Mouse (Mus musculus): Measurements from ENCODE around the gene Tnip3. TPM values are rescaled to one million over a fixed set of nuclear protein-coding genes. Genes with fewer than 3 reads are reported as not detected.

Tnip3 gene
- polyA plus RNA-seq, 1 experiment = not detected

GRCm38 (mm10) chr6:65540138-65540537 is 15.0 kb downstream of the Tnip3 start:
- no peaks in the 10 kb centered on the region for H3K27me3 ChIP-seq (ENCODE audit: control insufficient read depth, insufficient read depth, low read length, poor library complexity, severe bottlenecking)
- no peak overlapping the region for H3K9ac ChIP-seq (ENCODE audit: low read depth, poor library complexity, severe bottlenecking)
- no peak overlapping the region for H3K4me3 ChIP-seq (ENCODE audit: low read depth, low read length)
- no peaks in the 10 kb centered on the region for H3K36me3 ChIP-seq (ENCODE audit: control insufficient read depth, insufficient read depth, low read length, poor library complexity, severe bottlenecking)
- H3K9me3 ChIP-seq (replicated peaks; ENCODE audit: control insufficient read depth, insufficient read depth, low read length, poor library complexity, severe bottlenecking) = no peaks in the 10 kb centered on the region
- no peak overlapping the region for H3K27ac ChIP-seq (ENCODE audit: insufficient read depth, low read length)
- no peaks in the 10 kb centered on the region for H3K4me1 ChIP-seq (ENCODE audit: control insufficient read depth, insufficient read depth, low read length)
- TF ChIP-seq POLR2A (IDR thresholded peaks at IDR 0.05; ENCODE audit: insufficient read depth, low read length) (no peak), CTCF (IDR thresholded peaks at IDR 0.05; ENCODE audit: low read depth, low read length) (no peak), EP300 (IDR thresholded peaks at IDR 0.05; ENCODE audit: insufficient read depth, low read depth, low read length) (no peak)

- Histone ChIP-seq H3K36me3 (ENCODE audit: control insufficient read depth, insufficient read depth, low read length, poor library complexity, severe bottlenecking) (no peaks in the 10 kb centered on the region), H3K9ac (ENCODE audit: low read depth, poor library complexity, severe bottlenecking) (no peak overlapping the region), H3K4me3 (ENCODE audit: low read depth, low read length) (no peak overlapping the region), H3K9me3 (replicated peaks; ENCODE audit: control insufficient read depth, insufficient read depth, low read length, poor library complexity, severe bottlenecking) (no peaks in the 10 kb centered on the region), H3K27ac (ENCODE audit: insufficient read depth, low read length) (no peak overlapping the region), H3K4me1 (ENCODE audit: control insufficient read depth, insufficient read depth, low read length) (no peaks in the 10 kb centered on the region), H3K27me3 (ENCODE audit: control insufficient read depth, insufficient read depth, low read length, poor library complexity, severe bottlenecking) (no peaks in the 10 kb centered on the region)
- TF ChIP-seq EP300 (IDR thresholded peaks at IDR 0.05; ENCODE audit: insufficient read depth, low read depth, low read length) (no peak), POLR2A (IDR thresholded peaks at IDR 0.05; ENCODE audit: insufficient read depth, low read length) (no peak), CTCF (IDR thresholded peaks at IDR 0.05; ENCODE audit: low read depth, low read length) (no peak)
These were observed 16.0 kb downstream of the Tnip3 start for GRCm38 (mm10) chr6:65541094-65541493.

- Histone ChIP-seq H3K4me1 (ENCODE audit: control insufficient read depth, insufficient read depth, low read length) (no peaks in the 10 kb centered on the region), H3K9me3 (replicated peaks; ENCODE audit: control insufficient read depth, insufficient read depth, low read length, poor library complexity, severe bottlenecking) (no peaks in the 10 kb centered on the region), H3K27ac (ENCODE audit: insufficient read depth, low read length) (no peak overlapping the region), H3K9ac (ENCODE audit: low read depth, poor library complexity, severe bottlenecking) (no peak overlapping the region), H3K4me3 (ENCODE audit: low read depth, low read length) (no peak overlapping the region), H3K27me3 (ENCODE audit: control insufficient read depth, insufficient read depth, low read length, poor library complexity, severe bottlenecking) (no peaks in the 10 kb centered on the region), H3K36me3 (ENCODE audit: control insufficient read depth, insufficient read depth, low read length, poor library complexity, severe bottlenecking) (no peaks in the 10 kb centered on the region)
- no peak for TF ChIP-seq EP300 (IDR thresholded peaks at IDR 0.05; ENCODE audit: insufficient read depth, low read depth, low read length)
- no peak for TF ChIP-seq POLR2A (IDR thresholded peaks at IDR 0.05; ENCODE audit: insufficient read depth, low read length)
- no peak for TF ChIP-seq CTCF (IDR thresholded peaks at IDR 0.05; ENCODE audit: low read depth, low read length)
These were observed 17.3 kb downstream of the Tnip3 start for GRCm38 (mm10) chr6:65542391-65542790.

- no peak overlapping the region for H3K27ac ChIP-seq (ENCODE audit: insufficient read depth, low read length)
- no peak overlapping the region for H3K4me3 ChIP-seq (ENCODE audit: low read depth, low read length)
- no peaks in the 10 kb centered on the region for H3K27me3 ChIP-seq (ENCODE audit: control insufficient read depth, insufficient read depth, low read length, poor library complexity, severe bottlenecking)
- no peaks in the 10 kb centered on the region for H3K9me3 ChIP-seq (replicated peaks; ENCODE audit: control insufficient read depth, insufficient read depth, low read length, poor library complexity, severe bottlenecking)
- H3K9ac ChIP-seq (ENCODE audit: low read depth, poor library complexity, severe bottlenecking) = no peak overlapping the region
- TF ChIP-seq POLR2A (IDR thresholded peaks at IDR 0.05; ENCODE audit: insufficient read depth, low read length) = no peak
- TF ChIP-seq EP300 (IDR thresholded peaks at IDR 0.05; ENCODE audit: insufficient read depth, low read depth, low read length) = no peak
- no peak for TF ChIP-seq CTCF (IDR thresholded peaks at IDR 0.05; ENCODE audit: low read depth, low read length)
- H3K4me1 ChIP-seq (ENCODE audit: control insufficient read depth, insufficient read depth, low read length) = no peaks in the 10 kb centered on the region
- no peaks in the 10 kb centered on the region for H3K36me3 ChIP-seq (ENCODE audit: control insufficient read depth, insufficient read depth, low read length, poor library complexity, severe bottlenecking)
These were observed 17.8 kb downstream of the Tnip3 start for GRCm38 (mm10) chr6:65542913-65543312.

GRCm38 (mm10) chr6:65563887-65564656 is 39.0 kb downstream of the Tnip3 start:
- Histone ChIP-seq H3K4me1 (ENCODE audit: control insufficient read depth, insufficient read depth, low read length) (no peaks in the 10 kb centered on the region), H3K36me3 (ENCODE audit: control insufficient read depth, insufficient read depth, low read length, poor library complexity, severe bottlenecking) (no peaks in the 10 kb centered on the region), H3K27me3 (ENCODE audit: control insufficient read depth, insufficient read depth, low read length, poor library complexity, severe bottlenecking) (no peaks in the 10 kb centered on the region), H3K4me3 (ENCODE audit: low read depth, low read length) (no peak overlapping the region), H3K27ac (ENCODE audit: insufficient read depth, low read length) (no peak overlapping the region), H3K9me3 (replicated peaks; ENCODE audit: control insufficient read depth, insufficient read depth, low read length, poor library complexity, severe bottlenecking) (no peaks in the 10 kb centered on the region; the same call in 1 of the 2 replicates), H3K9ac (ENCODE audit: low read depth, poor library complexity, severe bottlenecking) (no peak overlapping the region)
- TF ChIP-seq EP300 (IDR thresholded peaks at IDR 0.05; ENCODE audit: insufficient read depth, low read depth, low read length) = no peak
- TF ChIP-seq CTCF (IDR thresholded peaks at IDR 0.05; ENCODE audit: low read depth, low read length) = no peak
- no peak for TF ChIP-seq POLR2A (IDR thresholded peaks at IDR 0.05; ENCODE audit: insufficient read depth, low read length)

GRCm38 (mm10) chr6:65564657-65565039 is 39.5 kb downstream of the Tnip3 start:
- Histone ChIP-seq H3K4me3 (ENCODE audit: low read depth, low read length) (no peak overlapping the region), H3K27me3 (ENCODE audit: control insufficient read depth, insufficient read depth, low read length, poor library complexity, severe bottlenecking) (no peaks in the 10 kb centered on the region), H3K9me3 (replicated peaks; ENCODE audit: control insufficient read depth, insufficient read depth, low read length, poor library complexity, severe bottlenecking) (no peaks in the 10 kb centered on the region; the same call in 1 of the 2 replicates), H3K4me1 (ENCODE audit: control insufficient read depth, insufficient read depth, low read length) (no peaks in the 10 kb centered on the region), H3K9ac (ENCODE audit: low read depth, poor library complexity, severe bottlenecking) (no peak overlapping the region), H3K36me3 (ENCODE audit: control insufficient read depth, insufficient read depth, low read length, poor library complexity, severe bottlenecking) (no peaks in the 10 kb centered on the region), H3K27ac (ENCODE audit: insufficient read depth, low read length) (no peak overlapping the region)
- TF ChIP-seq CTCF (IDR thresholded peaks at IDR 0.05; ENCODE audit: low read depth, low read length) = no peak
